Mouse (Mus musculus) lung, postnatal 10 days (tissue): ENCODE data around the gene Ror2.

Source experiments
- DNase-seq: peaks from one replicate; pipeline ENCODE4 v3.0.0; 2021

The Ror2 gene

DNA sequence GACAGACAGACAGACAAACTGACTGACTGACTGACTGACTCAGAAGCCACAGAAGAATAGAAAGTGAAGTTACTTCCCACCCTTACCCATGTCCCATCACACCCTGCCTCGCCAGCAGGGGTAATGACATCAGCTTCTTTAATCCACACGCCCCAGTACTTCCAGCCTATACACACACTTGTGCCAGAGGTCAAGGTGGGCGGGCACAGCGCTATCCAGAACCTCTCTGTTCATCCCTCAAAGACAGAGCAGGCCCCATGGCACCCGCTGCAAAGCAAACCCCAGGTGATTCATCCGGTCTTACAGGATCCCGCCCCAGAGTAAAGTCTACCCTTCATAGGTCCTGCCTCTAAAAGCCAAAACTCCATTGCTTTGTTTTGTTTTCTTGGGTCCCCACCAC, 53.5 kb downstream of the Ror2 start:
- DNase-seq: no peak

DNA sequence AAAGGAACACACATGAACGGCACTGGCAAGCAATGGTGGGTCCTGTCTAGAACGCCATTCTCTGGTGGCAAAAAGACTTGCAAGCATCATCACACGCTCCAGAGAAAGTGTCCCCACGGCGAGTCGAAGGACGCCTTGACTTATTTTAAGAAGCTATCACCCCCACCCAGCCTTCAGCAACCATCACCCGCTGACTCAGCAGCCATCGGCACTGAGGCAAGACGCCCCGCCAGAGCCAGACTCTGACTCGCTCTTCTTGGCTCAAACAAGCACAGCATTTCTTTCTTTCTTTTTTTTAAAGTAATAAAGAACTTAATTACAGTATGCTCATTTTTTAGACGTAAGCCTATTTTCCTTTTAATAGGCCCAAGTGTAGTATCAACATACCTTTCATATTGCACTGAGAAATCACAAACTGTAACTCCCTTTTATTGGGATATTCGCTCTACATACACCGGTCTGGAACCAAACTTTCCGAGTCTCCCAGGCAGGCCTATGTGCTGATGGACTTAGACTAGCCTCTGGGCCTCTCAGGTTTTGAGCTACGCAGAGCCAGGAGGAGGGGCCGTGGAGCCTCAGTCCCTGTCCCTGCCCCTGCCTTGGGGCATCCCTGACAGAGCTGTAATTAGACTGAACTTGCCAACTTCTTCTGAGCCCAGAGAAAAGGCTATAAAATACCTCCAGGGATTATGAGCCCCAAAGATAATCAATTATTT, 55.3 kb downstream of the Ror2 start:
- peak; percentile 69 for DNase-seq

DNA sequence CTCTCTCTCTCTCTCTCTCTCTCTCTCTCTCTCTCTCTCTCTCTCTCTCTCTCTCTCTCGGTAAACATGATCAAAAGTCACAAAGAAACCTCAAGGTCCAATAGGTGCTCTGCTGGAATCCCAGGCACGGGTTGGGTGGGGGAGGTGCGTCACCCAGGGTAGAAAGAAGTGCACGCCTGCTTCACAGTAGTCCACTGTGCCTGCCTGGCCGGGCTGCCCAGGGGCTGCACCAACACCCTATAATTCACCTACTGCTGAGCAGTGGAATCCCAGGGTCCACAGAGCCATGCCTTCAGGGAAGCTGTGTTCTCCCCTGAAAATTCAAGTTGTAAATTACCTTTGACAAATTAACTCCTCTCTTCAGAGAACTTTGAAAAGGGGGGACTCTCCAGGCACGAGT, 58.9 kb downstream of the Ror2 start:
- no peak for DNase-seq

DNA sequence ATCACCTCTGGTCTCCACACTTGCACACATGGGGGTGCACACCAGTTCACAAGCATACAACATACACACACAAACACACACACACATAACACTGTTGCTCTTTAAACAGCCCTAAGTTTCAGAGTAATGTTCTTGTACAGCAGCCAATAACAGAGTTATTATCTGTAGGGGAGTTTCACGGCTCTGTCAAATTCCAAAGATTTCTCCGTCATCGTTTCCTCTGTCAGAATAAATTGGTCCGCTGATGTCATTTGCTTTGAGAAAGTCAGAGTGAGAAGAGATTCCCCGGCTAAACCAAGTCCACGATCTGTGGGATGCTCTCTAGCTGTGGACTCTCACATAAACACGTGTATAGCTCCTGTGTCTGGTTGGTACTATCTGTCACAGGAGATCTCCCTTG, 59.5 kb downstream of the Ror2 start:
- peak; percentile 44 for DNase-seq

DNA sequence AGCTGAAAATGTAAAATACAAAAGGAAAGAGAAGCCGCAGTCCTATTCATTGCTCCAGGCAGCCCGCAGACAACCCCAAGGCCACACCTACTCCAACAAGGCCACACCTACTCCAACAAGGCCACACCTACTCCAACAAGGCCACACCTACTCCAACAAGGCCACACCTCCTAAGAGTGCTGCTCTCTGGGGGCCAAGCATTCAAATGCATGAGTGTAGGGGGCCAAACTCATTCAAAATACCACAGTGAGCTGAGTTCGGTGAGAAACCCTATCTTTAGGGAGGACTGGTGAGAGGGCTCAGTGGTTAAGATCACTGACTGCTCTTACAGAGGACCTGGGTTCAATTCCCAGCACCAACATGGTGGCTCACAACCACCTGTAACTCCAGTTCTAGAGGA, 60.0 kb downstream of the Ror2 start:
- no peak for DNase-seq

DNA sequence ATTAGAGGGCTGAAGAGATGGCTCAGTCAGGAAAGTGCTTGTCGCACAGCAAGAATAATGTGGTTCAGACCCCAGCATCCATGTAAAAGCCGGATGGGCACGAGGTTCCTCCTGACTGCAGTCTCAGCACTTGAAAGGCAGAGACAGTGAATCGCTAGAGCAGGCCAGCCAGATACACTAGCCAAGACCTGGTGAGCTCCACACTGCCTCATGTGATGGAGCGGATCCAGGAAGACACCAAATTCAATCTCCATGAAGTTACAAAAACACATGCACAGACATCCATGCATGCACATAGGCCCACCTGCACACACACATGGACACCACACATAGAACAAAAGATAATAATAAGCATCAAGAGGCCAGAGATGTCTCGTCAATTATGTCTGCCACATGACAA, 64.7 kb downstream of the Ror2 start:
- no peak for DNase-seq

DNA sequence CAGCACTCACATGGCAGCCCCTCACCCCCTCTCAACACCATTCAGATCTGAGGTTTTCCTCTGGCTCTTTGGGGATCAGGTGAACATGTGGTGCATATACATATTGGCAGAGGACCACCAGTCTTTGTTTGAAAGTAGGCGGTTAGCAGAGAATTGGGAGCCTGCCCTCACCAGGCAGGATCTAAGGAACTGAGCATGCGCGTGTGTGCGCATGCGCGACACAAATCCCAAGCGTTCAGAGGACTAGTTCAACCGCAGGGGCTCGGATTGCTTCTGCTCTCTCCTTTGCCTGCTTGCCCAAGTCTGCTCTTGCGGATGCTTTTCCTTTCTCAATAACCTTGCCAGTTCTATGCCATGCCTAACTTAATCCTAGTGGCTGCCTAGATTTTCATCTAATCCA, 66.0 kb downstream of the Ror2 start:
- DNase-seq: no peak

DNA sequence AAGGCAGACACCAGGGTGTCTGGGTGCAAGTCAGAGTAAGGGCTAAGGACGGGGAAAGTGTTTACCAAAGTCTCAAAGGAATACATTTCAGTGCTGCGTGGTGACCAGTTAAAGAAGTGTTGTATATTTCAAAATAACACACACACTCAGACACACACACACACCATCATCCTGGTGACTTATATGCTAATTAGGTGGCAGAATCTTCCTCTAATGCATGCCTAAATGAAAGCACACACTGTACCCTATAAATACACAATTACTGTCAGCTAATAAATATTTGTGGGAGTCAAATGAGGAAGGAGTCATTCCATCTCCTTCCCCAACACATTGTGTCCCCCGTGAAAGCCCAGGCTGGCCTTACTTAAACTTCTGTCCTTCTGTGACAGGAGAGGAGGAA, 66.5 kb downstream of the Ror2 start:
- DNase-seq: peak; percentile 48

DNA sequence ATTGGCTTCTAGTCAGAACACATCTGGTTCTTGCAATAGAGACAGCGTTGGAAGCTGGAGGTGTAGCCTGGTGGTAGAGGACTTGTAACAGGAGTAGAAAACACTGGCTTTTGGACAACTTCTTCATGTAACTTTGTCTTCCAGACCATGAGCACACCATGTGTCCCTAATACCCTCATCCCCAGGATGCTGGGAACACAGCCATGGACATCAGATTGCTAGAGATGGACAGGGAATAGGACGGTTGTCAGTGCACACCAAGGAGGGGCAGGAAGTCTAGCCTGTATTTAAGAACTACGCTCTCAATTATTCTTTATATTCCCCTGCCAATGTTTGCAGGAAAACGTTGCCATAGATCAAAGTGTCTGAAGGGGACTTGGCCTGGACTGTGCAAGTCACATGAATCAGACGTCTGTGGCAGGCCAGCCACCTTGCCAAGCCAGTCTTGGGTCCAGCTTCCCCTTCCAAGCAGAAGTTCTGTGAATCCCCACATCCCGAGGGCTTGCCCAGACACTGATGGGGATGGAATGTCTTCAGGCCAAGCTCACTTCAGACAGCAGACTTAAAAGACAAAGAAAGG, 68.4 kb downstream of the Ror2 start:
- DNase-seq: peak; percentile 72

DNA sequence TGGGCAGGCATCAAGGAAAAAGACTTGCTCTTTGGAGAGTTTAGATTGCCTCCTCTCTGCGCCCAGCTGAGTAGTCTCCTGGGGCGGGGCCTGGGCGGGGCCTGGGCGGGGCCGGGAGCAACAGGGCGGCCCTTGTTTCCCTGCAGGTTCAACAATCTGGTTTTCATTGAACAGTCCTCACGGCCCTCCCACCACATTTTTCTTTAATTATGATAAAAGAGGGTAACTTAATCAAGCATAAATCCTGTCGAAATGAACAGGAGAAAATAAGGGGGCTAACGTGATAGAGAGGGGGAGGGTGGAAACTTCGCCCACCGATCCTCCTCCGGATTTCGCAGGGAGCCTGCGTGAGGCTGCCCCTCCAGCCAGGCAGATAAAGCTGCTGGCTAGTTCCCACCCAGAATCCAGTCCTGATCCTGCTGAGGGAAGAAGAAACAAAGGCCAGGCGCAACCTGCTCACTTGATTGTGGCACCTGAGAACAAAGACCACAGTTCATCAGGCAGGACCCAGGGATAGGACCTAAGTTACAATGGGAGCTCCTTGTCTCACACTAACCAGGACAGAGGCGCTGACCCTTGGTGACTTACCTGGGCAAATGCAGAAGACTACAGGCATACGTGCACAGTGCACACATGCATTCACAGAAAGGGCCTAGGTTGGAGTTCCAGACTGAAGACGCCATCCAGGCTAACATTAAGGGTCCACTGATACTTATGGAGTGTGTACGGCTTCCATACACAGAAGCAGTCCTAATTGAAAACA, 73.8 kb downstream of the Ror2 start:
- no peak for DNase-seq

DNA sequence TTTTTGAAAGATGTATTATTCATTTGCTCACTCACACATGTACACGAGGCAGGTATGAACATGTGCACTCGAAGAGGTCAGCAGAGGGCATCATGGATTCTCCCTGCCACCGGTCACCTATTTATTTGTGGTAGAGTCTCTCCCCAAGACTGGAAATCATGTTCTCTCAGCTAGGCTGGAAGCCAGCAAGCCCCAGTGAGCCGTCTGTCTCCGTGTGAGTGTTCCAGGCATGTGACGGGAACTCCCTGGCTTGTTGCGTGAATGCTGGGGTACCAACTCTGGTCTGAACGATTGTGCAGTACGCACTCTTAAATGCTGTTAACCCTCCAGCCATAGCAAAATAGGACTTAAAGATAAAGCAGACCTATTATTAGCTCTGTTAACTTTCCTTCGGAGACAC, 77.4 kb downstream of the Ror2 start:
- no peak for DNase-seq

DNA sequence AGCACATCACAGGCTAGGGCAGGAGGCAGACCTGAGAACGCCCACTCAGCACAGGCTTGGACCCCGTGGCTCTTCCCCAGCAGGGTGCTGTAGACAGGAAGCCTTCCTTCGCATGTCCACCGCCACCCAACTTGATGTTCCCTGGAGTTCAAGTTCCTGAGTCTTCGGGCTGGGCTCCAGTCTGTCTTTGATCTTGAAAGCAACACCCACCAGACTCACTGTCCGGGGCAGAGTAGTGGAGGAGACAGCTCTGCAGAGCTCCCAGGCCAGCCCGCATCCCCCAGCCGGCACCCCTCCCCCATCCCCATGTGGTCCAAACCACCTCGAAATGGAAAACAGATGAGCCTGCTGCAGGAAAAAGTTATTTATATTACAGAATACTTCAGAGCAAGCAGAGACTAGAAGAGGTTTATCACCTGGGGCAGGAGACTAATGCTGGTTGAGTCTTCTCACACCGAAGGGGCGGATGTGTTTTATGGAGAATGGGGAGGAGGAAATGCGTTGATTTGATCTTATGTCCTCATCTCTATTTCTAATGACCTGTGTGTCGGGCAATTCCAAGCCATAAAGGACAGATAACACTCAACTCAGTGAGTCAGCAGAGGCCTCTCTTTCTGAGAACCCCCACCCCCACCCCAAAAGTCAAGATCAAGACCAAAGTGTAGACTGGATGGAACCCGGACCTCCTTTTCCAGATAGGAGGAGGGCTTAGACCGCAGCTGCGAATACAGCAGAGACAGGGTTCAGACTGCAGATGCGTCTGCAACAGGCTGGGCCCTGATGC, 80.6 kb downstream of the Ror2 start:
- peak; percentile 78 for DNase-seq

DNA sequence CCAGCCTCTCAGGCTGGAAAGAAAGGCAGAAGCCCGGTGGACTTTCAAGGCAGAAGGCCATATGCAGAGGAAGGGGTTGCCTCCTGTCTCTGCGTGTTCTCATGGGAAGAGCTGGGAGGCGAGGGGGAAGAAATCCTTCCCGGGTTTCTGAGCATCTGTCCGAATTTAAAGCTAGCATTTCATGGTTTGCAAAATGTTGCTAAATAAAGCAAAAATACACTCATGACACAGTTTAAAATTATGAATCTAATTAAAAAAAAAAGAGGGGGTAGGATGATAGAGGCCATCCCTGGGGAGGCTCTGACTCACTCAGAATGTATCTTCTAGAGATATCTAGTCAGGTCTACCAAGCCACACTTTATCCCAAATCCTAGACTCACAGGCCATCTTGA, 83.5 kb downstream of the Ror2 start:
- no peak for DNase-seq

DNA sequence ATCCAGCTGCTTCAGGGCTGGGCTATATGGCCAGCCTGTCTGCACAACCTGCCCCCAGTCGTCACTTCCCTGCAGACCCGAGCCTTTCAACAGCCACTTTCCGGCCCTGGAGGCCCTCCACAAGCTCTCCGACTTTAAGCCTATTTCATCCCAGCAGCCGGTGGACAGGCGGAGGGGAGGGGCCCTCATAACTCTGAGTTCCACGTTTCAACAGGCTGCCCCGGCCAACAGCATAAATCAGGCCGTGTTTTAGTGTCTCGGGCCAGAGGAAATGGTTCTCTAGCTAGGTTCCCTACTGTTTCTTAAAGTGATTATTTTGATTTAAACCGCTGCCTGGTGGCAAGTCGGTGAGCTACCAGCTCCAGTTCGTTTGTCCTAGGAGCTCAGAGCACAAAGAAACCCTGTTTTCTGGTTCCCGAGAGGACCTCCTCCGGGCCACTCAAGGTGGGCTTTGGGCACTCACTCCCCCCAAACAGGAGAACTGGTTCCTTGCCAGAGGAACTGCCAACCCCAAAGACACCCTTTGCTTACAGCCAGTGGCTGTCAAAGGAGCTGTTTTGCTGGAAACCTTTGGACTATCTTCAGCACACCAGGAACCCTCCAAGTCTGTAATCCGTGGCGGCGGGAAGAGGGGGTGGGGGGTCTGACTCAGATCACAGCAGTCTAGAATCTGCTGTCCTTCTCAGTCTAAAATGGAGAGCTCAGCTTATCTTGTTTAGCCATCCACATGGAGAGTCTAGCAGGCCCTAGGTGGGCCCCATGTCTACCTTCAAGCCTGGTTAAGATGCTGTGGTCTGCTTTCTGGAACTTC, 84.1 kb downstream of the Ror2 start:
- peak; percentile 78 for DNase-seq

DNA sequence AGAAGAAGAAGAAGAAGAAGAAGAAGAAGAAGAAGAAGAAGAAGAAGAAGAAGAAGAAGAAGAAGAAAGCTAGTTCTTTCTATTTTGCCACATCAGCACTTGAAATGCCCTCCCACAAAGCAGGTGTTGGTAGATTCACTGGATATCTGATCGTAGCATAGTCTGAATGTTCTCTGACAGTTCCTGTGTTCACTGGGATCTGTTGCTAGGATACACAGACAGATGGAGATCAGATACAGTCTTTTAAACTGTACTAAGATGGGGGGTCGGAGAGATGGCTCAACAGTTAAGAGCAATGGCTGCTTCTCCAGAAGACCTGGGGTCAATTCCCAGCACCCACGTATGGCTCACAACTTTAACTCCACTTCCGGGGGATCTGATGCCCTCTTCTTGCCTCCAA, 85.8 kb downstream of the Ror2 start:
- DNase-seq: no peak

DNA sequence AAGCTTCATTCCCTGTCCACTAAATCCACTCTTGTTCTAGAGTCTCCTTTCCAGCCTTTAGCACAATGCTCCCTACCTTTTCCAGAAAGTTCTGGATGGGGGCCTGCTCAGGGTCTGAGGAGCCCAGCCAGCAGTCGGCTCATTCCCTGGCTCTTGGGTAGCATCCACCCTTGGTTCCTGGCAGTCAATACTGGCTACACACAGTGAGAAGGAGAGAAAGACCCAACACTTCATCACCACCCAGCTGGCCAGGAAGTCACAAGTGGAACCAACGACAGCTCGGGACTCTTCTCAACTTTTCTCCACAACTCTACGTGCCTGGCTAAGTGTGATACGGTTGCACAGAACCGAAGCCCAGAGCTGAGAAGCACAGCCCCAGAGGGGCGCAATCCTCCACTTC, 86.7 kb downstream of the Ror2 start:
- peak; percentile 60 for DNase-seq

DNA sequence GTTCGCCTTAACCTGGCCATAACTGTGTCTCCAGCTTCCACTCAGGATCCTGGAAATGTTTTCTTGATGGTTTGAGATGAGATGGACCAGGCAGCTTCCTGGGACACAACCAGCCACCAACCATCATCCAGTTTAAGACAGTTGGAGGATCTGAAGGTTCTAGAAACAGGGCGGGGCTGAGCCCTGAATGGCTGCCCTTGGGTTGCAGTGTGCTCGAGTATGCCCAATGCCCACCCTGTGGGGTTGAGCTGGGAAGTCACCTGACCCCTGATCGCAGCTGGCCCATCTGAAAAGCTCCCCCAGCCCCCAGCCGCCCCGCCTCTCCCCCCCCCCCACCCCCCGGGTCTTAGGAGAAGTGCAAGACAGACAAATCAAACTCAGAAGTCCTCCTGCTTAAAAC, 89.2 kb downstream of the Ror2 start:
- no peak for DNase-seq

DNA sequence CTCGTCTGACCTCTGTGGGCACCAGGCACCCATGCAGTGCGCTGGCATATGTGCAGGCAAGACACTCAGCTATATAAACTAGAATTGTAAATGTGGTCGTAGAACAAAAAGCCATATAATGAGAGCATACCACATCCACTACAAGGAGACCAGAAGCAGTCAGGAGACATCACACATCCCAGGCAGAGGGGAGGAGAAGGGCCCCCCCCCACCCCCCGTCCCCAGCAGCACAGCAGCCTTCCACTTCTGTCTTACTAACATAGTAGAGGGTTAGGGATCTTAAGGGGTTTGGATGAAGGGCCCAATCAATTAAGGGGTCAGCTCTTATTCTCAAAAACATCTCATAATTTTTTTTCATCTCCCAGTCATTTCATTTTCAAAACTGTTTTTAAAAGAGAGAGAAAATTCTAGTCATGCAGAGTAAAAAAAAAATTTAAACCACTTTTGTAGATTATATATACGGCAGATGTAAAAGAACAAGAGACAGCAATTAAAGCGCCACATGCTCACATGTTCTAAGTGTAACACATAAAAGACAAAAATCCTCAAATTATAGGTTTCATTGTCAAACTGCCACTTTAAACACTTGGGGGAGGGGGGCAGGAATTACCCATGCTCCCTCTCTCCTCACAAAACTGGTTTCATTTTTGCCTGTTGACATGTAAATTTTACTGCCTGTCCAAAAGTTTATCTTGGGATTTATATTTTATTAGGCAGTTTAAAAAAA, 89.8 kb downstream of the Ror2 start:
- DNase-seq: no peak

DNA sequence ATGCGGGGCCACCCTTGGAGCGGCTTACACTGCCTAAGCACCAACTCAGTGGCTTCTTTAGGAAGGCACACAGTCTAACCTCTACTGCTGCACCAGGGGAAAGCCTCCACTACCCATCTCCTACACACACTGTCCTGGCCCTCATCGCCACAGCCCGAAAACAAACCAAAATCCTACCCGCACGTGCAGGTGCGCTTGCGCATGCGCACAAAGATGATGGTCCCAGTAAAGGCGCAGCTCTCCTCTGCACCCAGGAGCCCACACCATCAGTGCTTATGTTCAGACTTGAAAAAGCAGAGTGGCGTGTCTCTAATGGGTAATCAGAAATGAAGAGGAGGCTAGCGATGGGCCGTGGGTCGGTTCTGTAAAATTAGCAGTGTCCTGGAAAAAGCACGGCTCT, 91.6 kb downstream of the Ror2 start:
- DNase-seq: no peak

DNA sequence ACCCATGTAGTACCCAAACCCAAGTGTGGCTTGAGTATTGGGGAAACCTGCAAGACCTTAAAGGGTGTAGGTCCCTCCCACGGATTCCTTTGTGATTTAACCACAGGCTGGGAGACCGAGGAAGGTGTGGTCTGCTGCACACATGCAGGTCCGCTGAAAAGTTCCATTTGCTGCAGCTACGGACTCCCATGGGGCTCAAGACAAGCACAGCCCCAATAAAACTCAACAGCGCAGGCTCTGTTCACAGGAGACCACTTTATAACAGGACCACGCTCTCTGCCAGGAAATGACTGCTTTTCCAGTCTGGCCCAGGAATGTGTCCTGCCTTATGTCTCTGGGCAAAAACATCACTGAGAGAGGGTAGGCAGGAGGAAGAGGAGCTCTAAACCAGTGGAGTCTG, 92.2 kb downstream of the Ror2 start:
- no peak for DNase-seq

DNA sequence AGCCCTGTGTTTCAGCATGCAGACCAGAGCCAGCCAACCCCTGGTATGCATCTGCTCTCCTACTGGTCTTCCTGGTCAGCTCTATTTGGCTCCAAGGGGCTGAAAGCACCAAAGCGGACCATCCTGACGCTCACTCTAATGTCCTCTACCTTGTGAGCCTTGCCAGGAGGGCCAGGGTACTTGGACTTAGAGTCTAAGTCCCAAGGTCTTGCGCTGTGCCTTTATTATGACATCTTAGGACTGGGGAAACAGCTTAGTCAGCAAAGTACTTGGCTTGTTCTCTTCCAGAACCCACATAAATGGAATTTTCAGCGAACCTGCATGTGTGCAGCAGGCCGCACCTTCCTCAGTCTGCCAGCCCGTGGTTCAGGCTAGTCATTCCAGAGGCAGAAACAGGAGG, 93.6 kb downstream of the Ror2 start:
- no peak for DNase-seq

DNA sequence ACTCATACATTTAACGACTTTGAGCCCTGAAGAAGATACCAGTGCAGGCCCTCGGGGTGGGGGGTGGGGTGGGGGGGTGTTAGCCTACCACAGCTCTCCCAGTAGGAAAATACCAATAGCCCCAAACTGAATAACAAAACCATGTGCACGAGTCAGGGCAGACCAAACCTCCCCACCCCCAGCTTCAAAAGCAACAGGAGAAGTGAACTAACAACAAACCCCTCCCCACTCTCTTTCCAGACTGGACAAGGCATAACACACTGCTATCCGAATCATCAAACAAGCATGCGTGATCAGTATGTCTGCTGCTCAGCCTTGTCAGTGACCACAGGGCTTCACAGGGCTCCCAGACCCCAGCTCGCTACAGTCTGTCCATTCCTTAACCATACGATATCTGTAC, 94.3 kb downstream of the Ror2 start:
- DNase-seq: no peak
